Mouse (Mus musculus): ENCODE data around the gene Phtf2.

DNA sequence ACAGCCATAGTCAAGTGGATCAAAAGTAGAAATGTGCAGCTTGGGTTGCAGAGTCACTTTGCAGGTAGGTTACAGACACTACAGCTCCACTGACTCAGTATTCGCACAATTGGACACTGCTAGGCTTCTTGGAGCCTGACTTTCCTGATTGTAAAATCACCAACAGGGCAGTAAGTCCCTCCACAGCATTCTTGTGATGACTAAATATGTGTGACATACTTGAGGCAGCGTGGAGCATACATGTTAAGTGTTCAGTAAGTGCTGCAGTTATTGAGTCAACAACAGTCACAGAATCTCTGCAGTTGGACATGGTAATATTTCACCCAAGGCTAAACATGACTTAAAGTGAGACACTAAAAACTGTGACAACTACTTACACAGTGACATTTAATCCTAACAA is 50.5 kb downstream of the Phtf2 start:
- TF ChIP-seq CTCF (IDR thresholded peaks at IDR 0.05; ENCODE audit: insufficient read depth, low read length) (no peak), POLR2A (IDR thresholded peaks at IDR 0.05; ENCODE audit: borderline replicate concordance, extremely low read depth, low read depth, low read length) (no peak)
